Mouse (Mus musculus): ENCODE results near the gene Smchd1.

GRCm38 (mm10) chr17:71387401-71387800 lies 87.7 kb downstream of the Smchd1 start:
- TF ChIP-seq CTCF (IDR thresholded peaks at IDR 0.05) (no peak), EP300 (IDR thresholded peaks at IDR 0.05) (no peak)
